Mouse (Mus musculus): ENCODE measurements around the gene Chil6.

Chil6 gene

GRCm38 (mm10) chr3:106406082-106406481 is at the start of gene Chil6:
TSS of gene Chil6 (minus strand) at chr3:106406182.
- no peak for DNase-seq (ENCODE audit: low spot score)

DNA sequence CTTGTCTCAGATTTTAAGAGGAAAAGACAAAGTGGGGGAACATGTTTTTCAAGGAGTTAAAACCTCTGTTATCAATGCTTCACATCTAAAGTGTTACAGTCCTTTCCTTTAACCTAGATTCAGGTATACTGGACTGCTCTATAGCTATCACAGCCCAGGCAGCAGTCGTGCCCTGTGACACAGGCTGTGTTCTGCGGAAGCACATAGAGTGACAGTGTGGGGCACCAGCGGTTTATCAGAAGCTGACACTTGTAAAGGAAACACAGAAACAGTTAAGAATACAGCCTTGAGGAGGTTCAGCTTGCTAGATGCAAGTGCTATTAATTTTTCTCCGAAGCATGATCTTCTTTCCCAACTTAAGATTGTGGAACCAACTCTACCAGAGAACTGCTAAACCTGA is 46.6 kb upstream of the Chil6 start:
- no peak for DNase-seq (ENCODE audit: low spot score)

DNA sequence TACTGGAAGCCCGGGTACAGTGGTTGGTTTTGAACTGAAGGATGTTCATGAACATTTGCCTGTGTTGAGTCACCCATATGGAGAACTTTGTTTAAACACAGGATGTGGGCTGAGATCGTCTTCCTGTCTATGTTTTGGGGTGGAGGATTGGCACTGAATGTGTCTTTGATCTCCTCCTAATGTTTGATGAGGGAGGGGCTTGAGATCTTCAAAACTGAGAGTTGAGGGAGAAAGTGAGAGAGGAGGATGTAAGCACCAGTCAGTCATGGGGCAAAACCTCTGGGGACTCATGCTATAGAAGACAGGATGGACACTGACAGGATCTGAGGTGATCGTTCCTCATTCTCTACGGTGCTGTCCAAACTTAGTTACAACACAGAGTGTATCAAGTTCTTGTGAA is 43.6 kb upstream of the Chil6 start:
- no peak for DNase-seq (ENCODE audit: low spot score)

- no peak for DNase-seq (ENCODE audit: low spot score)
These were observed 43.0 kb upstream of the Chil6 start for GRCm38 (mm10) chr3:106448995-106449394.

DNA sequence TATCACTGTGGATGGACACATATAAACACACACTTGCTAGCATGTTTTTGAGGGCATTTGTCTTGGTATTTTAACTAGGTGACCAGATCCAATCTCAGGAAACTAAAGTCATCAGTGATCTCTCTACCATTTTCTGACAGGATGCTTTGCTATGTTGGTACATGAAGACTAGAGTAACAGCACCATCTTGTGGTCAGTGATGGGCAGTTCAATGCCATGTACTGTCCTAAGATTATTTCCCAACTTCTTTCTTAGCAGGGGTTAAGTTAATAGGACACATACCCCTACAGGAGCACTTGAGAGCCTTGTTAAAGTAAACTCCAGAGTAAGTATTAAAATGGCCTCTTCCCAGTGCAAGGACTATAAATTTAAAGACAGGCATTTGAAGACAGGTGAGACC is 42.6 kb upstream of the Chil6 start:
- DNase-seq (ENCODE audit: low spot score): no peak
